Mouse (Mus musculus): ENCODE data around the gene Sdcbp2. TPM values are rescaled to one million over a fixed set of nuclear protein-coding genes. Genes with fewer than 3 reads are reported as not detected.

Sdcbp2 gene
- polyA plus RNA-seq, 1 experiment from 2014 or later = 2.0 TPM

- under 1% methylated on average over 47 of the region's 47 CpGs for WGBS
- H3K36me3 ChIP-seq = no peaks in the 10 kb centered on the region
- H3K9ac ChIP-seq = peak within 1 kb of the TSS; percentile 57
- peak; percentile 65 for ATAC-seq (replicated peaks; ENCODE audit: insufficient number of reproducible peaks, insufficient read depth, low FRiP score, low read depth)
- H3K4me1 ChIP-seq (replicated peaks) = peaks cover 10% of the 10 kb centered on the region
- H3K4me2 ChIP-seq = peak within 1 kb of the TSS; percentile 100
- no peak within 1 kb of the TSS for H3K27ac ChIP-seq
- no peaks in the 10 kb centered on the region for H3K9me3 ChIP-seq (replicated peaks)
- H3K27me3 ChIP-seq = peaks cover 41% of the 10 kb centered on the region
- H3K4me3 ChIP-seq = peak within 1 kb of the TSS; percentile 63
Measured at GRCm38 (mm10) chr2:151632159-151632814, 59.9 kb downstream of the Sdcbp2 start, which contains the start of gene Snph. TSS of gene Snph (minus strand) at chr2:151632593.

GRCm38 (mm10) chr2:151632982-151633381, 60.6 kb downstream of the Sdcbp2 start:
- Histone ChIP-seq H3K27me3 (peaks cover 41% of the 10 kb centered on the region), H3K9ac (no peak overlapping the region), H3K4me1 (replicated peaks) (peaks cover 10% of the 10 kb centered on the region), H3K27ac (no peak overlapping the region), H3K36me3 (no peaks in the 10 kb centered on the region), H3K4me3 (no peak overlapping the region), H3K4me2 (peak overlapping the region; percentile 100; the same call in 1 of the 2 replicates), H3K9me3 (replicated peaks) (no peaks in the 10 kb centered on the region)
- WGBS = 52% methylated on average over 5 of the region's 5 CpGs
- no peak for ATAC-seq (replicated peaks; ENCODE audit: insufficient number of reproducible peaks, insufficient read depth, low FRiP score, low read depth)

- WGBS = 26% methylated on average over 2 of the region's 2 CpGs
- no peak overlapping the region for H3K9ac ChIP-seq
- peaks cover 10% of the 10 kb centered on the region for H3K4me1 ChIP-seq (replicated peaks)
- H3K4me3 ChIP-seq = no peak overlapping the region
- no peaks in the 10 kb centered on the region for H3K9me3 ChIP-seq (replicated peaks)
- no peak overlapping the region for H3K27ac ChIP-seq
- H3K36me3 ChIP-seq = no peaks in the 10 kb centered on the region
- H3K4me2 ChIP-seq = no peak overlapping the region
- ATAC-seq (replicated peaks; ENCODE audit: insufficient number of reproducible peaks, insufficient read depth, low FRiP score, low read depth) = no peak
- peaks cover 34% of the 10 kb centered on the region for H3K27me3 ChIP-seq
Measured at GRCm38 (mm10) chr2:151634903-151635302, 62.5 kb downstream of the Sdcbp2 start.

GRCm38 (mm10) chr2:151635362-151636014, 63.1 kb downstream of the Sdcbp2 start:
- no peaks in the 10 kb centered on the region for H3K36me3 ChIP-seq
- H3K27ac ChIP-seq = no peak overlapping the region
- H3K4me2 ChIP-seq = no peak overlapping the region
- H3K9ac ChIP-seq = no peak overlapping the region
- no peaks in the 10 kb centered on the region for H3K9me3 ChIP-seq (replicated peaks)
- H3K27me3 ChIP-seq = peaks cover 29% of the 10 kb centered on the region
- H3K4me1 ChIP-seq (replicated peaks) = peaks cover 10% of the 10 kb centered on the region
- no peak for ATAC-seq (replicated peaks; ENCODE audit: insufficient number of reproducible peaks, insufficient read depth, low FRiP score, low read depth)
- 52% methylated on average over 9 of the region's 9 CpGs for WGBS
- no peak overlapping the region for H3K4me3 ChIP-seq

GRCm38 (mm10) chr2:151636015-151636402, 63.6 kb downstream of the Sdcbp2 start:
- no peaks in the 10 kb centered on the region for H3K9me3 ChIP-seq (replicated peaks)
- H3K27ac ChIP-seq = no peak overlapping the region
- ATAC-seq (replicated peaks; ENCODE audit: insufficient number of reproducible peaks, insufficient read depth, low FRiP score, low read depth) = no peak
- H3K4me3 ChIP-seq = no peak overlapping the region
- H3K27me3 ChIP-seq = peaks cover 24% of the 10 kb centered on the region
- H3K4me2 ChIP-seq = no peak overlapping the region
- WGBS = 88% methylated on average over 2 of the region's 2 CpGs
- H3K9ac ChIP-seq = no peak overlapping the region
- H3K36me3 ChIP-seq = no peaks in the 10 kb centered on the region
- peaks cover 10% of the 10 kb centered on the region for H3K4me1 ChIP-seq (replicated peaks)

Other genes with a start within 250 kb of the Sdcbp2 start
- gene 4921509C19Rik, start 96.5 kb upstream of the Sdcbp2 start, polyA plus RNA-seq (2015; fragmentation: Nextera tagmentation; extraction: Ambion mirVana) = not detected in 2 replicates
- 135 and 152 TPM in 2 replicates for gene Nsfl1c, start 78.4 kb upstream of the Sdcbp2 start, polyA plus RNA-seq (2015; fragmentation: Nextera tagmentation; extraction: Ambion mirVana)
- 630 and 641 TPM in 2 replicates for gene Fkbp1a, start 30.1 kb upstream of the Sdcbp2 start, polyA plus RNA-seq (2015; fragmentation: Nextera tagmentation; extraction: Ambion mirVana)
- 0.18 and 0.25 TPM in 2 replicates for gene Snph, start 60.0 kb downstream of the Sdcbp2 start, polyA plus RNA-seq (2015; fragmentation: Nextera tagmentation; extraction: Ambion mirVana)
- gene Rad21l, start 95.9 kb downstream of the Sdcbp2 start, polyA plus RNA-seq (2015; fragmentation: Nextera tagmentation; extraction: Ambion mirVana) = not detected in 2 replicates
- gene Tmem74b, start 129.4 kb downstream of the Sdcbp2 start, polyA plus RNA-seq (2015; fragmentation: Nextera tagmentation; extraction: Ambion mirVana) = 2.5 and 2.8 TPM in 2 replicates
- 23.4 and 28.7 TPM in 2 replicates for gene Psmf1, start 171.6 kb downstream of the Sdcbp2 start, polyA plus RNA-seq (2015; fragmentation: Nextera tagmentation; extraction: Ambion mirVana)

Measured in heart, embryonic 15.5 days (tissue).